Mouse (Mus musculus) stomach, embryonic 14.5 days (tissue): Measurements from ENCODE around the gene Ift88. TPM values are rescaled to one million over a fixed set of nuclear protein-coding genes. Genes with fewer than 3 reads are reported as not detected.

Experiments
- ATAC-seq: fragments of 200-750 bp; cut with Nextera tagmentation; 2 replicates; pipeline ENCODE4 v1.8.0; 2017; ENCODE audit warnings: low read depth, moderate TSS enrichment; ENCODE audit not compliant: insufficient number of reproducible peaks, insufficient read depth, low FRiP score
- H3K27ac ChIP-seq: fragments of 300-500 bp; sonication (generic); 2 replicates; pipeline ENCODE4 v1.5.1; 2014; ENCODE audit warnings: mild to moderate bottlenecking, low read length, moderate library complexity, mixed read lengths
- H3K27me3 ChIP-seq: fragments of 300-500 bp; sonication (generic); 2 replicates; pipeline ENCODE4 v1.6.1; 2014; ENCODE audit warnings: low read length, control low read depth, mixed read lengths; ENCODE audit not compliant: control insufficient read depth, insufficient read depth
- H3K36me3 ChIP-seq: fragments of 300-500 bp; sonication (generic); 2 replicates; pipeline ENCODE4 v1.6.1; 2014; ENCODE audit warnings: mild to moderate bottlenecking, control low read depth, low read length, moderate library complexity, mixed read lengths; ENCODE audit not compliant: control insufficient read depth, insufficient read depth
- H3K4me1 ChIP-seq: fragments of 300-500 bp; sonication (generic); 2 replicates; pipeline ENCODE4 v1.6.1; 2014; ENCODE audit warnings: low read length, control low read depth, mixed read lengths; ENCODE audit not compliant: control insufficient read depth, insufficient read depth
- H3K4me2 ChIP-seq: fragments of 300-500 bp; sonication (generic); replicated peaks from 2 replicates; pipeline ENCODE4 v1.6.1; 2014; ENCODE audit warnings: low read depth, low read length, control low read depth
- H3K4me3 ChIP-seq: fragments of 300-500 bp; sonication (generic); 2 replicates; pipeline ENCODE4 v1.5.1; 2014; ENCODE audit warnings: low read depth, low read length, control low read depth
- H3K9ac ChIP-seq: fragments of 300-500 bp; sonication (generic); replicated peaks from 2 replicates; pipeline ENCODE4 v1.6.1; 2014; ENCODE audit warnings: low read depth, mild to moderate bottlenecking, control low read depth, low read length, moderate library complexity, mixed read lengths
- H3K9me3 ChIP-seq: fragments of 300-500 bp; sonication (generic); 2 replicates; pipeline ENCODE4 v1.6.1; 2016; ENCODE audit warnings: low read depth, low read length, control low read depth; ENCODE audit not compliant: control insufficient read depth
- WGBS: fragments of 180-500 bp; shearing (Covaris S2); extraction: QIAGEN DNeasy Blood & Tissue Kit; methylation state at CpG from one replicate; pipeline ENCODE4 v1.1.7; 2014; 5-methylcytosine and 5-hydroxymethylcytosine counted together
- polyA plus RNA-seq: library from polyadenylated mRNA; unstranded; fragments of >200 nt; fragmentation: Nextera tagmentation; extraction: Ambion mirVana; gene quantifications from 2 replicates; pipeline ENCODE4 v1.2.1, GENCODE M21; 2014

The Ift88 gene
- polyA plus RNA-seq, 1 experiment from 2014 or later: 22.8 TPM

DNA sequence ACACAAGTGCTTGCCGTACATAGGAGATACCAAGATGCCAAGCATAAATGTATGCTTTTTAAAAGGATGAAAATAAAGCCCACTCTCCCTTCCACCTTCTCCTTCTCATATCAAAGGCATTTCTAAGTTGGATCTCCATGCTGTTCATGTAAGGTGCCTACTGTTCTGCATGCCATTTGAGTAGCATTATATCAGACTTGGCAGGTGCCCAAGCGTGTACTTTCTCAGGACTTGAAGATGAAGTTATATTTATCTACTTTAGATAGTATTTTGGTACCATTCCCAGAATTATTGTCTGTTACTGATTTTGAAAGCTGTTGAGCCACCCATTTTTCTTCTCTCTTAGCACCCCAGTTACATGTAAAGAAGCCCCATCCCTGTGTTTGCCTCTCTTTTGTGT lies 51.2 kb downstream of the Ift88 start:
- WGBS: 83% methylated on average over 2 of the region's 2 CpGs

DNA sequence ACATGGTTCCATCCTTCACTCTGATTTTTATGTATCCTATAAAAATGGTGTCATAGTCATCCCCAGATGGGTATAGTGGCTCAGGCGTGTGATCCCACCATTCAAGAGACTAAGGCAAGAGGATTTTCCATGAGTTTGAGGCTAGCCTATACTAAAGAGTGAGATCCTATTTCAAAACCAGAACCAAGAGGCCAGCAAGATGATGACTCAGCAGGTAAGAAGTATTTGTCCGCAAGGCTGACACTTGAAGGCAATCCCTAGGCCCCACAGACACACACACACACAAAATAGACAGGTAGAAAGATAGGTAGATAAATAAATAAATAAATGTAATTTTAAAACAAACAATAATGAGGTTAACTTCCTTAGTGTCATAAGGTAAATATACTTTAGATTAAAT lies 58.4 kb downstream of the Ift88 start:
- H3K4me3 ChIP-seq: no peak overlapping the region
- H3K9me3 ChIP-seq: no peaks in the 10 kb centered on the region
- WGBS: 95% methylated on average over 2 of the region's 2 CpGs
- H3K27me3 ChIP-seq: no peaks in the 10 kb centered on the region
- H3K27ac ChIP-seq: no peak overlapping the region
- no peak overlapping the region for H3K4me2 ChIP-seq
- H3K9ac ChIP-seq: no peak overlapping the region
- H3K4me1 ChIP-seq: no peaks in the 10 kb centered on the region
- no peak for ATAC-seq
- H3K36me3 ChIP-seq: 0 out of 2 replicates have a peak, but pooled peaks cover 3% of the 10 kb centered on the region

More for the DNA sequence above, 51.2 kb downstream of the Ift88 start:
- H3K36me3 ChIP-seq: peaks cover 4% of the 10 kb centered on the region; the same call in 1 of the 2 replicates
- ATAC-seq: no peak
- H3K9ac ChIP-seq: no peak overlapping the region
- H3K4me1 ChIP-seq: no peaks in the 10 kb centered on the region
- H3K4me2 ChIP-seq: no peak overlapping the region
- H3K27ac ChIP-seq: no peak overlapping the region
- H3K9me3 ChIP-seq: no peaks in the 10 kb centered on the region
- no peaks in the 10 kb centered on the region for H3K27me3 ChIP-seq
- H3K4me3 ChIP-seq: no peak overlapping the region

DNA sequence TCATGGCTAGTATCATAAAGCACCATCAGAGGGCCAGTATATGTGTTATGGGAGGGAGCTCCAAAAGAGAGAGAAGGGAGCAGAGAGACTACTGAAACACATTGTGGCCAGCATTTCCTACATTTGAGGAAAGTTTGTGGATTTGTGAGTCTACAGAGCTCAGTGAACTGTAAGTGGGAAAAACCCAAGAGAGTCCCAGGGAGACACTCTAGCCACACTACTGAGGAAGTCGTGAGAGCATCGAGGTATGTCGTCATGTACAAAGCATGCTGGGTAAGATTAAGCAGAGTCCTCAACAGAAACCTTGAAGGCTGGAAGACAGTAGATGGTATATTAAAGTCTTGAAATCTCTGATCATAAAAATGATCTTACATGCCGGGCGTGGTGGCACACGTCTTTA lies 60.3 kb downstream of the Ift88 start:
- Histone ChIP-seq H3K4me3 (no peak overlapping the region), H3K9ac (no peak overlapping the region), H3K27ac (no peak overlapping the region), H3K9me3 (no peaks in the 10 kb centered on the region), H3K36me3 (0 out of 2 replicates have a peak, but pooled peaks cover 3% of the 10 kb centered on the region), H3K27me3 (no peaks in the 10 kb centered on the region), H3K4me1 (no peaks in the 10 kb centered on the region), H3K4me2 (no peak overlapping the region)
- WGBS: 92% methylated on average over 6 of the region's 6 CpGs
- no peak for ATAC-seq

DNA sequence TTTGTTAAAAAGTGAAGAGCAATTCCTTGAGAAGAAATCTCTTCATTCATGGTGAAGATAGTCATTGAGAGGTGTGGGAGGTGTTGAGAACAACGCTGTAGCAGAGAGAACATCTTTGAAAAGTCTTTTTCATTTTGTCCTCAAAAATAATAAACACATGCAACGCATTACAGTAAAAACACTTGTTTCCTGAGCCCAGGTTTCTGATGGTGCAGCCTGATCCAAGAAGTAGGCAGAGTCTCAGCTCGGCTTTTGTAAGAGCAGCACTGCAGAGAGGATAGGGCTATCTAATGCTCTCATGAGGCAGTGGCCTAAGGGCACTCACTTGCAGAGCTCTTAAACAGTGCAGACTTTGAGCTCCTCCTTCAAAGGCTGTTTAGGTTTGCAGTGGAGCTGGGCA lies 65.8 kb downstream of the Ift88 start:
- no peak overlapping the region for H3K4me2 ChIP-seq
- no peak overlapping the region for H3K27ac ChIP-seq
- no peaks in the 10 kb centered on the region for H3K36me3 ChIP-seq
- no peaks in the 10 kb centered on the region for H3K9me3 ChIP-seq
- 85% methylated on average over 3 of the region's 3 CpGs for WGBS
- no peaks in the 10 kb centered on the region for H3K4me1 ChIP-seq
- no peak for ATAC-seq
- no peak overlapping the region for H3K4me3 ChIP-seq
- no peak overlapping the region for H3K9ac ChIP-seq
- H3K27me3 ChIP-seq: no peaks in the 10 kb centered on the region

DNA sequence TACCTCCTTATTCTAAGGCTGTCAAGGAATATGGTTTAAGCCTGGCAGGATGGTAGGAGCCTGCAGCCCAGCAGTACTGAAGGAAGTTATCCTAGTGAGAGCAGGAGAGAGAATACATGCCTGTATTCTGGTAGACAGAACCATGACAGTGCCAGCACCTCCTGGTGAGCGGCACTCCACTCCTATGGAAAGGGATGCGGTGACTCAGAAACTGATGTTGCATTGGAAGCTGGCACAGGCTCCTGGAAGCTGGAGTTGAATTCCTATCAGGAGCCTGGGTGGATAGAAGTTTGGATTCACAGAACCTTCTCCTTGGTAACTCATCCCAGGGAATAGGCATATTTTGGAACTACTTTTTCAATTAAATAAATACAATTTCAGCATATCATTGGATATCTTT lies 70.0 kb downstream of the Ift88 start:
- Histone ChIP-seq H3K27ac (no peak overlapping the region), H3K36me3 (no peaks in the 10 kb centered on the region), H3K4me3 (no peak overlapping the region), H3K9me3 (no peaks in the 10 kb centered on the region), H3K9ac (no peak overlapping the region), H3K27me3 (no peaks in the 10 kb centered on the region), H3K4me1 (no peaks in the 10 kb centered on the region), H3K4me2 (no peak overlapping the region)
- no peak for ATAC-seq
- WGBS: 88% methylated on average over 2 of the region's 2 CpGs

DNA sequence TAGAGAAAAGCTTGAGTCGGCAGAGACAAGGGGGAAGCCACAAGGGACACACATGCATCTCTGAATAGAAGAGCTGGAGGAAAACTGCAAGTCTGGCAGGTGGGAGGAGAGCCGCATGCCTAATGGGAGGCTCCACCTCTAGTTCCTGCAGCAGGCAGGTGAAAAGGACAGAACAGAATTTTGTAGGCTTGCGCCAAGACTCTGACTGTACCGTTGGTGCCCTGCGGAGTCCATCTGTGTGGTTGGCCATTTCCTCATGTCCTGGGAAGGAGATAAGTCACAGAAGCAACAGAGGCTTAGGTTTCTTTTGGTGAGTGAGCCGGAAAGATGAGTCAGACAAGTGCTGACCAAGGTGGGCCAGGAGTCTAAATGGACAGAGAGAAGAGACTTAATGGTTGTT lies 79.9 kb downstream of the Ift88 start:
- H3K9me3 ChIP-seq: no peaks in the 10 kb centered on the region
- ATAC-seq: no peak
- WGBS: 85% methylated on average over 6 of the region's 6 CpGs
- H3K36me3 ChIP-seq: no peaks in the 10 kb centered on the region
- H3K4me1 ChIP-seq: no peaks in the 10 kb centered on the region
- H3K27ac ChIP-seq: no peak overlapping the region
- H3K4me3 ChIP-seq: no peak overlapping the region
- H3K27me3 ChIP-seq: no peaks in the 10 kb centered on the region
- H3K9ac ChIP-seq: no peak overlapping the region
- no peak overlapping the region for H3K4me2 ChIP-seq

DNA sequence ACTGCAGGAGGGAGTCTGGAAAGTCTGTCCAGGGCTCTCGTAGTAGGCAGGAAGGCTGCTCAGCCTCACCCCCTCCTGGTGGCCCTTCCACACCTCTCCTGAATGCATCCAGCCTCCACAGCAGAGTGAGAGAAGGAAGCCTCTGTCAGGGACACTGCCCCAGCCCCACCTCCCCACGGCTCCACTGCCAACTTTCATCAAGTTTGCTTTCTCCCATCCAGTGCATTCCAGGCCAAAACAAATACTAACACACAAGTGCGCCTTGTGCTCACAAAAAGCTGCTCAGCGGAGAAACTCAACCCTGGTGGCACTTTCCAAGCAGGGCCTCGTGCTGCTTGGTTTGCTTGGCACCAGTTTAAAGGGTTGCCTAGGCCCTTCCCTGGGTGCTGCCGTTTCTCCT lies 85.7 kb downstream of the Ift88 start:
- no peak for ATAC-seq
- H3K9ac ChIP-seq: no peak overlapping the region
- no peak overlapping the region for H3K4me3 ChIP-seq
- H3K27me3 ChIP-seq: no peaks in the 10 kb centered on the region
- H3K36me3 ChIP-seq: no peaks in the 10 kb centered on the region
- H3K4me2 ChIP-seq: no peak overlapping the region
- no peak overlapping the region for H3K27ac ChIP-seq
- WGBS: 60% methylated on average over 6 of the region's 6 CpGs
- no peaks in the 10 kb centered on the region for H3K4me1 ChIP-seq
- H3K9me3 ChIP-seq: no peaks in the 10 kb centered on the region

DNA sequence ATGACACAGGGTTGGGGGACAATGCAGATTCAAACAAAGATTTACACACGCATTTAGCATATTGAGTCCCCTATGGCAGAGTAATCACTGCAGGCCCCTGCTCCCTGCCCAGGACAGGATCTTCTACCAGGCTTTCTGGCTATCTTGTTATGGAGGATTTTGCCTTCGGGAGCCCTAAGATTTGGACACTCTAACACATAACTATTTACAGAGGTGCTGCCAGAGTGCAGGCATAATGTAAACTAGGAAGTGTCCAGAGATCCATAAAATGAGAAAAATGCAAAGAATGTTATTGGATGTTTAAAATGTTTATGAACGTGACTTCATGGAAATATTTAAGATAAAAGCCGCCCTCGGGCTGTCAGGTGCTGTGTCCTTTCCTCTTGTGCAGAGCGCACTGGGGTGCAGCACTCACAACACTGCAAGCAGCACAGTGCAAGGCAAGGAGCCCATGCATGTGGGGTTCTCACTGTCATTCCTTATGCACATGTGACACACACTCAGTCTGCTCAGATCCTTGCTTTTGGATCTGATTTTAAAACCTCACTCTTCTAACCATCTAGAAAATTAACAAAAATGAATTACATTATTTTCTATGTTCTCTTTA lies 91.4 kb downstream of the Ift88 start:
- Histone ChIP-seq H3K36me3 (no peaks in the 10 kb centered on the region), H3K4me3 (no peak overlapping the region), H3K4me1 (0 out of 2 replicates have a peak, but pooled peaks cover 5% of the 10 kb centered on the region), H3K27me3 (no peaks in the 10 kb centered on the region), H3K9ac (no peak overlapping the region), H3K27ac (no peak overlapping the region), H3K9me3 (no peaks in the 10 kb centered on the region), H3K4me2 (no peak overlapping the region)
- no peak for ATAC-seq
- WGBS: 31% methylated on average over 6 of the region's 6 CpGs

DNA sequence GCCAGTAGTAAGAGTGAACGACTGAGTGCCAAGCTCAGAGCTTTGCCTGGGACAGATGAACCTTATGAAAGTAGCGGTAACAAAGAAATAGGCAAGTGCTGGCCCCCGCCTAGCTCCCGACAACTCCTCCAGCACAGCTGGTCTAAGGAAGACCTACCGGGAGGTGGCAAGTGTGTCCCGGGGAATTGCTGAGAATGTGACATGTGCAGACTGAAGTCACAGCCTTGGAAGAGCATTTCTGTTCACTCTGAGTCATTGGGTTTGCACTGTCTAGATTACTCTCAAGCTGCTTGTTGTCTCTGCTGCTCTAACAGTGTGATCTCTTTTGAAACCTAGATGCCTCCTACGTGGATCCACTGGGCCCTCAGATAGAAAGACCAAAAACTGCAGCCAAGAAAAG lies 93.1 kb downstream of the Ift88 start:
- Histone ChIP-seq H3K9ac (no peak overlapping the region), H3K27me3 (no peaks in the 10 kb centered on the region), H3K27ac (no peak overlapping the region), H3K4me2 (no peak overlapping the region), H3K9me3 (no peaks in the 10 kb centered on the region), H3K4me1 (0 out of 2 replicates have a peak, but pooled peaks cover 5% of the 10 kb centered on the region), H3K36me3 (no peaks in the 10 kb centered on the region), H3K4me3 (no peak overlapping the region)
- ATAC-seq: no peak
- WGBS: 87% methylated on average over 7 of the region's 7 CpGs
